Mouse (Mus musculus) naive thymus-derived CD4-positive, alpha-beta T cell, adult 5 months (primary cell): ENCODE results near the gene Adgrg3. TPM values are rescaled to one million over a fixed set of nuclear protein-coding genes. Genes with fewer than 3 reads are reported as not detected.

Experiments used
- polyA plus RNA-seq: library from polyadenylated mRNA; unstranded; fragments of 100-300 nt; shearing (Covaris generic); gene quantifications from one replicate; pipeline ENCODE4 v1.2.1, GENCODE M21; 2017

Adgrg3 gene
- 3.1 TPM for polyA plus RNA-seq

GRCm38 (mm10) chr8:95017451-95017850, at the start of gene Adgrg3:
TSS of gene Adgrg3 (plus strand) at chr8:95017692.

GRCm38 (mm10) chr8:94974467-94975165, 42.9 kb upstream of the Adgrg3 start, which contains the start of gene Adgrg1:
TSS of gene Adgrg1 (plus strand) at chr8:94974751.

GRCm38 (mm10) chr8:95054927-95055510, 37.5 kb downstream of the Adgrg3 start, which contains the start of gene Drc7:
TSS of gene Drc7 (plus strand) at chr8:95055103.

GRCm38 (mm10) chr8:95080381-95081341, 63.2 kb downstream of the Adgrg3 start, which contains the start of gene Katnb1:
TSS of gene Katnb1 (plus strand) at chr8:95081186.

Other genes starting within 250 kb of the Adgrg3 start
- not detected for gene Cx3cl1, start 245.7 kb upstream of the Adgrg3 start, polyA plus RNA-seq
- gene Ccl17, start 207.2 kb upstream of the Adgrg3 start, polyA plus RNA-seq, result not detected
- 44.9 TPM for gene Coq9, start 179.4 kb upstream of the Adgrg3 start, polyA plus RNA-seq
- gene Ciapin1, start 179.3 kb upstream of the Adgrg3 start, polyA plus RNA-seq, result 86.0 TPM
- 88.2 TPM for gene Polr2c, start 160.2 kb upstream of the Adgrg3 start, polyA plus RNA-seq
- gene Dok4, start 141.4 kb upstream of the Adgrg3 start, polyA plus RNA-seq, result 1.6 TPM
- gene Ccdc102a, start 99.6 kb upstream of the Adgrg3 start, polyA plus RNA-seq, result 1.2 TPM
- gene Adgrg5, start 94.0 kb upstream of the Adgrg3 start, polyA plus RNA-seq, result 0.98 TPM
- 0.16 TPM for gene Adgrg1, start 42.9 kb upstream of the Adgrg3 start, polyA plus RNA-seq
- gene Drc7, start 37.4 kb downstream of the Adgrg3 start, polyA plus RNA-seq, result not detected
- 11.8 TPM for gene Katnb1, start 63.5 kb downstream of the Adgrg3 start, polyA plus RNA-seq
- gene Kifc3, start 185.1 kb downstream of the Adgrg3 start, polyA plus RNA-seq, result 0.92 TPM